Mouse (Mus musculus): Measurements from ENCODE around the gene Kcna7. TPM values are rescaled to one million over a fixed set of nuclear protein-coding genes. Genes with fewer than 3 reads are reported as not detected.

The Kcna7 gene
- total and polyA plus RNA-seq, 3 experiments: 0.16 to 3.2 (median 0.39) TPM

GRCm38 (mm10) chr7:45408949-45409348, 3.5 kb downstream of the Kcna7 start:
- peaks cover 78% of the 10 kb centered on the region for H3K27me3 ChIP-seq (replicated peaks)
- no peak overlapping the region for H3K4me2 ChIP-seq (ENCODE audit: insufficient read depth, low read depth, poor library complexity, severe bottlenecking)
- in situ Hi-C loops (cut with MboI; ENCODE audit: low pct_ligation_motif_present, low pct_unique_long_range_greater_than_20kb, low sequenced_read_pairs): no loop called here

GRCm38 (mm10) chr7:45409497-45410163, 4.2 kb downstream of the Kcna7 start:
- Histone ChIP-seq H3K27me3 (replicated peaks) (peaks cover 78% of the 10 kb centered on the region), H3K9me3 (replicated peaks; ENCODE audit: low read length) (peaks cover 12% of the 10 kb centered on the region), H3K4me3 (replicated peaks in 1 of 3; ENCODE audit: low read depth in 2 of 3, low read length in 2 of 3, poor library complexity in 1 of 3) (no peak overlapping the region), H3K9ac (ENCODE audit: insufficient read depth, low read depth) (no peak overlapping the region), H3K79me2 (replicated peaks; ENCODE audit: control insufficient read depth, extremely low read depth, insufficient read depth, poor library complexity, severe bottlenecking) (no peaks in the 10 kb centered on the region), H3K36me3 (replicated peaks in 1 of 2; ENCODE audit: control insufficient read depth in 1 of 2, insufficient read depth in 1 of 2, low read length in 1 of 2) (peaks cover 0 to 4% of the 10 kb centered on the region in 2 experiments), H3K4me1 (ENCODE audit: control insufficient read depth in 1 of 2, insufficient read depth in 2 of 2) (peaks cover 4 to 26% of the 10 kb centered on the region in 2 experiments; a peak in 2 of 4 replicates), H3K27ac (ENCODE audit: insufficient read depth, low read depth) (no peak overlapping the region), H3K4me2 (ENCODE audit: insufficient read depth, low read depth, poor library complexity, severe bottlenecking) (no peak overlapping the region)
- DNase-seq (ENCODE audit: extremely low read depth): no peak
- dilution Hi-C loops (cut with MboI; ENCODE audit: extremely low pct_ligation_motif_present, extremely low pct_unique_long_range_greater_than_20kb, low sequenced_read_pairs): no loop called here
- in situ Hi-C loops (cut with MboI; ENCODE audit: low pct_ligation_motif_present, low pct_unique_long_range_greater_than_20kb, low sequenced_read_pairs): no loop called here
- no peak for TF ChIP-seq MYC (IDR thresholded peaks at IDR 0.05; ENCODE audit: low read depth, low read length)
- TF ChIP-seq JUND (conservative IDR thresholded peaks at IDR 0.05; ENCODE audit: low read depth, low read length): no peak
- no peak for TF ChIP-seq MAX (IDR thresholded peaks at IDR 0.05; ENCODE audit: low read length)
- TF ChIP-seq CTCF (conservative IDR thresholded peaks at IDR 0.05 in 1 of 2, IDR thresholded peaks at IDR 0.05 in 1 of 2; ENCODE audit: low read depth in 2 of 2, low read length in 2 of 2): no peak
- no peak for TF ChIP-seq IRF4 (IDR thresholded peaks at IDR 0.05; ENCODE audit: low read depth, low read length)
- no peak for TF ChIP-seq NRF1 (IDR thresholded peaks at IDR 0.05; ENCODE audit: low read depth, low read length)
- no peak for TF ChIP-seq GABPA (IDR thresholded peaks at IDR 0.05; ENCODE audit: insufficient replicate concordance, low read depth, low read length)
- no peak for TF ChIP-seq SIN3A (IDR thresholded peaks at IDR 0.05; ENCODE audit: low read length)

More at GRCm38 (mm10) chr7:45408949-45409348, 3.5 kb downstream of the Kcna7 start:
- no peak for DNase-seq (ENCODE audit: extremely low read depth)
- no peaks in the 10 kb centered on the region for H3K79me2 ChIP-seq (replicated peaks; ENCODE audit: control insufficient read depth, extremely low read depth, insufficient read depth, poor library complexity, severe bottlenecking)
- H3K4me1 ChIP-seq (ENCODE audit: control insufficient read depth in 1 of 2, insufficient read depth in 2 of 2): peaks cover 0 to 21% of the 10 kb centered on the region in 2 experiments; a peak in 2 of 4 replicates
- H3K4me3 ChIP-seq (replicated peaks in 1 of 3; ENCODE audit: low read depth in 2 of 3, low read length in 2 of 3, poor library complexity in 1 of 3): no peak overlapping the region
- peaks cover 12% of the 10 kb centered on the region for H3K9me3 ChIP-seq (replicated peaks; ENCODE audit: low read length)
- peaks cover 0 to 4% of the 10 kb centered on the region in 2 experiments for H3K36me3 ChIP-seq (replicated peaks in 1 of 2; ENCODE audit: control insufficient read depth in 1 of 2, insufficient read depth in 1 of 2, low read length in 1 of 2)
- H3K9ac ChIP-seq (ENCODE audit: insufficient read depth, low read depth): no peak overlapping the region
- TF ChIP-seq RCOR1 (conservative IDR thresholded peaks at IDR 0.05; ENCODE audit: low read depth, low read length): no peak
- TF ChIP-seq JUND (conservative IDR thresholded peaks at IDR 0.05; ENCODE audit: low read depth, low read length): no peak
- TF ChIP-seq USF2 (conservative IDR thresholded peaks at IDR 0.05; ENCODE audit: low read depth, low read length): no peak
- TF ChIP-seq NRF1 (IDR thresholded peaks at IDR 0.05; ENCODE audit: low read depth, low read length): no peak
- no peak for TF ChIP-seq POLR2A (IDR thresholded peaks at IDR 0.05; ENCODE audit: low read depth, low read length)
- TF ChIP-seq UBTF (IDR thresholded peaks at IDR 0.05; ENCODE audit: low read depth, low read length): no peak
- TF ChIP-seq USF1 (IDR thresholded peaks at IDR 0.05; ENCODE audit: low read depth, low read length): no peak
- TF ChIP-seq CHD1 (IDR thresholded peaks at IDR 0.05; ENCODE audit: low read depth, low read length): no peak
- TF ChIP-seq CTCF (conservative IDR thresholded peaks at IDR 0.05 in 1 of 2, IDR thresholded peaks at IDR 0.05 in 1 of 2; ENCODE audit: low read depth in 2 of 2, low read length in 2 of 2): no peak
- no peak for TF ChIP-seq ZNF384 (IDR thresholded peaks at IDR 0.05; ENCODE audit: low read depth, low read length)
- no peak for TF ChIP-seq BHLHE40 (IDR thresholded peaks at IDR 0.05; ENCODE audit: low read depth, low read length)
- TF ChIP-seq SIN3A (IDR thresholded peaks at IDR 0.05; ENCODE audit: low read length): no peak
- TF ChIP-seq MAZ (IDR thresholded peaks at IDR 0.05; ENCODE audit: low read depth, low read length): no peak
- no peak for TF ChIP-seq TCF12 (IDR thresholded peaks at IDR 0.05; ENCODE audit: low read depth, low read length)
- no peak for TF ChIP-seq KAT2A (IDR thresholded peaks at IDR 0.05; ENCODE audit: insufficient replicate concordance, low read length)
- no peak for TF ChIP-seq SMC3 (IDR thresholded peaks at IDR 0.05; ENCODE audit: low read depth, low read length)
- no peak overlapping the region for H3K27ac ChIP-seq (ENCODE audit: insufficient read depth, low read depth)
- dilution Hi-C loops (cut with MboI; ENCODE audit: extremely low pct_ligation_motif_present, extremely low pct_unique_long_range_greater_than_20kb, low sequenced_read_pairs): no loop called here
